Mouse (Mus musculus) effector memory CD4-positive, alpha-beta T cell, adult 7 months (primary cell): ENCODE data around the gene Tmprss11a. TPM values are rescaled to one million over a fixed set of nuclear protein-coding genes. Genes with fewer than 3 reads are reported as not detected.

Experiments used
- polyA plus RNA-seq: library from polyadenylated mRNA; unstranded; fragments of 100-300 nt; shearing (Covaris generic); gene quantifications from one replicate; pipeline ENCODE4 v1.2.1, GENCODE M21; 2017

Tmprss11a gene
- 0.24 TPM for polyA plus RNA-seq

GRCm38 (mm10) chr5:86468890-86469289 is at the start of gene Tmprss11a:
Gene Tmprss11a, minus strand, starts transcription at chr5:86468990.

GRCm38 (mm10) chr5:86518500-86518899 is 49.7 kb upstream of the Tmprss11a start, which contains the start of gene Tmprss11g:
Gene Tmprss11g, minus strand, starts transcription at chr5:86518600.

DNA sequence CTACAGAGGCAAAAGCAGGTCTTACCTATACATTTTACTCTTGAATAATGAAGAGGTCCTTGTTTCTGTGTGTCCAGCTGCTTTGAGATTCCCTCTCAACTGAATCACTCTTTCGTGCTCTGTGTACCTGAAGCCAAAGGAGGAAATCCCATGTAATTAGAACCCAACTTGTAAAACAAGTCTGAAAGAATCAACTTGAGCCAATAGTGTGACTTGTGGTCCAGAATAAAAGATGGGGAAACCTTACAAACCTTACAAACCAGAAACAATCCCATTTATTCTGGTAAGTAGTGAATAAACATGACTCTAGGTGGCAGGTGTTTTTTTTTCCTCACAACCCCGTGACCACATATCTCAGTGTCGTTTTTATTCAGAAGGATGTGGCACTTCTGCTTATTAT is 95.5 kb downstream of the Tmprss11a start, which contains the start of gene Tmprss11d:
TSS of gene Tmprss11d (minus strand) at position 101 of the 400 bp plus-strand sequence.

Other genes with a start within 250 kb of the Tmprss11a start
- gene Tmprss11c, start 179.7 kb downstream of the Tmprss11a start, polyA plus RNA-seq = not detected
- 0.17 TPM for gene Tmprss11d, start 95.6 kb downstream of the Tmprss11a start, polyA plus RNA-seq
- gene Tmprss11g, start 49.6 kb upstream of the Tmprss11a start, polyA plus RNA-seq = not detected
- 0.45 TPM for gene Tmprss11f, start 163.4 kb upstream of the Tmprss11a start, polyA plus RNA-seq
- gene Tmprss11b, start 207.4 kb upstream of the Tmprss11a start, polyA plus RNA-seq = not detected